Mouse (Mus musculus) spleen, adult 2 months (tissue): Measurements from ENCODE around the gene Srsf12. TPM values are rescaled to one million over a fixed set of nuclear protein-coding genes. Genes with fewer than 3 reads are reported as not detected.

Source experiments
- DNase-seq, 2 experiments: peaks; one replicate each; pipeline versions ENCODE4 v3.0.0 to v3.0.0-alpha.2; 2012 to 2021; ENCODE audit warnings: low spot score in 2 of 2, low read depth in 1 of 2
- H3K27ac ChIP-seq: fragments of 200-500 bp; 2 replicates; pipeline ENCODE4 v1.5.1; 2012; ENCODE audit warnings: low read length, inconsistent platforms; ENCODE audit not compliant: insufficient read depth
- H3K27me3 ChIP-seq: fragments of 200-500 bp; 2 replicates; pipeline ENCODE4 v1.6.1; 2012; ENCODE audit warnings: mild to moderate bottlenecking, moderate library complexity, low read length, inconsistent platforms; ENCODE audit not compliant: control insufficient read depth, insufficient read depth
- H3K36me3 ChIP-seq: fragments of 200-500 bp; 2 replicates; pipeline ENCODE4 v1.6.1; 2012; ENCODE audit warnings: mild to moderate bottlenecking, low read length, inconsistent platforms; ENCODE audit not compliant: control insufficient read depth, insufficient read depth
- H3K4me1 ChIP-seq: fragments of 200-500 bp; 2 replicates; pipeline ENCODE4 v1.6.1; 2011; ENCODE audit warnings: inconsistent platforms; ENCODE audit not compliant: control insufficient read depth, insufficient read depth, insufficient read length
- H3K4me3 ChIP-seq: fragments of 200-500 bp; 2 replicates; pipeline ENCODE4 v1.5.1; 2011; ENCODE audit warnings: mild to moderate bottlenecking, inconsistent platforms; ENCODE audit not compliant: insufficient read depth, insufficient read length; ENCODE audit errors: extremely low read depth
- CTCF ChIP-seq: fragments of 200-500 bp; IDR thresholded peaks from 2 replicates; pipeline ENCODE4 v1.5.1; 2011; ENCODE audit warnings: mild to moderate bottlenecking, inconsistent platforms; ENCODE audit not compliant: insufficient read depth, insufficient read length, insufficient replicate concordance; ENCODE audit errors: extremely low read depth
- POLR2A ChIP-seq: fragments of 200-500 bp; IDR thresholded peaks from 2 replicates; pipeline ENCODE4 v1.6.1; 2011; ENCODE audit warnings: low read depth, low read length, inconsistent platforms
- WGBS: fragments of 180-500 bp; shearing (Covaris S2); methylation state at CpG from one replicate; pipeline ENCODE4 v1.1.7; 2018; 5-methylcytosine and 5-hydroxymethylcytosine counted together
- polyA plus RNA-seq: library from polyadenylated mRNA; depleted of rRNA; stranded (reverse); fragments of >200 nt; gene quantifications from 2 replicates; pipeline ENCODE4 v1.2.3, GENCODE M21; 2012; rRNA removed

Srsf12 gene
- polyA plus RNA-seq, 1 experiment, result 0.30 TPM

DNA sequence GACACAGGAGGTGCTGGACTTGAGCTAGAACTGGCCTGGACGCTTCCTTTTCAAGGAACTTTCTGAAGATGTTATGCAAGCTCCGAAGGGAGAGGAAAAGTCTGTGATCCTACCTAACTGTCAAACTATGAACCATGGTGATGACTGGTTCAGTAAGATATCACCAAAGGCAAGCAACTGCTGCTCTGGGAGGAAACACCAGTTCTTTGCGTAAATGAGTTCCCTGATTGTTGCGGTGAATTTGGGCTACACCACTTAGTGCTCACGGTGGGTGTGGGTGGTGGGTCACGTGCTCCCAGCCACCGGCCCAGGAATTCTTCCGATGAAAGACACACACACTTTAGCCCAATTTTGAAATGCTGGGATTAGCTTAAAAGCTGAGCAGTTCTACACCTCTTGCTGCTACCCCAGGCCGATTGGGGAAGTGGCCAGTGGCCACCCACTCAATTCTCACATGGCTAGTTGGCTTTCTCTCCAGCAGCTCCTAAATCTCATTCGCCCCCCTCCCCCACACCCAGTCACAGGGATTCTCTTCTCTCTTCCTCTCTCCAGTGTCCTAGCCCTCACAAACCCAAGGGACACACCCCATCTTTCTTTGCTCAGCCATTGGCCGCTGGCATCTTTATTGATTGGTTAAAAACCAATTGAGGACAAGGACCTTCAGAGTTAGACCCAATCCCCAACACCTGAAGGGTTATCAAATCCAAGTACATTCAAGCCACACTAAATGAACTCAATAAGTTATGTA is 56.4 kb downstream of the Srsf12 start:
- no peak for TF ChIP-seq POLR2A
- no peak for TF ChIP-seq CTCF
- DNase-seq, result no peak
- 75% methylated on average over 11 of the region's 11 CpGs for WGBS
- no peaks in the 10 kb centered on the region for H3K36me3 ChIP-seq
- no peaks in the 10 kb centered on the region for H3K27me3 ChIP-seq
- H3K4me1 ChIP-seq, result peaks cover 7% of the 10 kb centered on the region; the same call in 1 of the 2 replicates
- H3K27ac ChIP-seq, result no peak overlapping the region
- H3K4me3 ChIP-seq, result no peak overlapping the region

DNA sequence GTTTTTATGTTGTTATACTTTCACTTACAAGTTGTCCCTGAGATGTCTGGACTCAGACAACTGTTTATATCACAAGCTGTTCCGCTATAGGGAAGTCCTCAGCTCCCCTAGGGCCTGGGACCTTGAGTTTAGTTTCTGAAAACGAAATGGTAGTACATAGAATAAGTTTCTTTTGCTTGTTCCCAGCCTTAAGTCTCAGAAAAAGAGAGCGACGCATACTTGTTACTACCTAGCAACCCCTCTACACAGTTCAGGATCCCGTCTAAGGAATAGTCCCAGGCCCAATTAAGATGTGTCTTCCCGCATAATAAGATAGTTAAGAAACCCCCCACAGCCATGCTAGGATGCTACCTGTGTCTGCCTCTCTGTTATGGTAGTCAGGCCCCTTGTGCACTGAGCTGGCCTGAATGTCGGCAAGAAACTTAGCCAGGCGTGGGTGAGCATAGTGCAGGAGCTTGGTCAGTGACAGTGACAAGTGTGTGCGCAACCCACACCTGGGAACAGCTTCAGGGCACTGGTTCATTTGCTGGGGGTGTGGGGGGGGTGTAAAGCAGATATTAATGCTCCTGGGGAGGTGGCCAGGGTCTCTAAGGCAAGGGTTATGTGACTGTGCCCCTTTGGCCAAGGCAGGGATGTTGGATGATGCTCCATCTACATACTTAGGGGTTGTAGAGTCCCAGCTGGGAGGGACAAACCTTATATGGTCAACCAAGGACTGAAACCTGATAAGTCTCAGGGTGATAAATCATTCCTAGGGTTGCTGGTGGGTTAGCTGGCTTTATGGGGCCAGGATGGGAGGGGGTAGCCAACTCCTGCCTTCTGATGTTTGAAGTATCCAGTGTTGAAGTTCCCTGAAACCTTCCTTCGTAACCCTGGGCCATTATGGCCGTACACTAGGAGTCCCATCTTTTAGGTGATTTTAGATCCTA is 61.9 kb downstream of the Srsf12 start:
- WGBS, result 86% methylated on average over 11 of the region's 11 CpGs
- Histone ChIP-seq H3K36me3 (no peaks in the 10 kb centered on the region), H3K27ac (no peak overlapping the region), H3K27me3 (no peaks in the 10 kb centered on the region), H3K4me3 (no peak overlapping the region), H3K4me1 (no peaks in the 10 kb centered on the region; the same call in 1 of the 2 replicates)
- DNase-seq, result no peak
- TF ChIP-seq CTCF, result no peak
- TF ChIP-seq POLR2A, result no peak

DNA sequence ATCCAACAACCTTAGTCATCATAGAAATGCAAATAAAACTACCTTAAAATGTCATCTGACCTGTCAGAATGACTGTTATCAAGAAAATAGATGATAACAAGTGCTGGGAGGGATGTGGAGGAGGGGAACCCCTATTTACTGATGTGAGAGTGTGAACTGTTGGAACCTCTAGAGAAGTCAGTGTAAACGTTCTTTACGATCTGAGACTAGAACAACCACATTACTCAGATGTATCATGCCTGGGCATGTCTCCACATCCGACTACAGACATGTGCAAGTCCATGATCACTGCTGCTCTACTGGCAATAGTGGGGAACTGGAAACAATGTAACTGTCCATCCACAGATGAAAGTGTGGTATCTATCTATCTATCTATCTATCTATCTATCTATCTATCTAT is 64.6 kb downstream of the Srsf12 start:
- H3K4me3 ChIP-seq, result no peak overlapping the region
- no peak for DNase-seq
- TF ChIP-seq CTCF, result no peak
- no peaks in the 10 kb centered on the region for H3K36me3 ChIP-seq
- no peaks in the 10 kb centered on the region; the same call in 1 of the 2 replicates for H3K4me1 ChIP-seq
- no peaks in the 10 kb centered on the region for H3K27me3 ChIP-seq
- whole genome bisulfite sequencing, result 68% methylated on average over 3 of the region's 3 CpGs
- no peak overlapping the region for H3K27ac ChIP-seq

DNA sequence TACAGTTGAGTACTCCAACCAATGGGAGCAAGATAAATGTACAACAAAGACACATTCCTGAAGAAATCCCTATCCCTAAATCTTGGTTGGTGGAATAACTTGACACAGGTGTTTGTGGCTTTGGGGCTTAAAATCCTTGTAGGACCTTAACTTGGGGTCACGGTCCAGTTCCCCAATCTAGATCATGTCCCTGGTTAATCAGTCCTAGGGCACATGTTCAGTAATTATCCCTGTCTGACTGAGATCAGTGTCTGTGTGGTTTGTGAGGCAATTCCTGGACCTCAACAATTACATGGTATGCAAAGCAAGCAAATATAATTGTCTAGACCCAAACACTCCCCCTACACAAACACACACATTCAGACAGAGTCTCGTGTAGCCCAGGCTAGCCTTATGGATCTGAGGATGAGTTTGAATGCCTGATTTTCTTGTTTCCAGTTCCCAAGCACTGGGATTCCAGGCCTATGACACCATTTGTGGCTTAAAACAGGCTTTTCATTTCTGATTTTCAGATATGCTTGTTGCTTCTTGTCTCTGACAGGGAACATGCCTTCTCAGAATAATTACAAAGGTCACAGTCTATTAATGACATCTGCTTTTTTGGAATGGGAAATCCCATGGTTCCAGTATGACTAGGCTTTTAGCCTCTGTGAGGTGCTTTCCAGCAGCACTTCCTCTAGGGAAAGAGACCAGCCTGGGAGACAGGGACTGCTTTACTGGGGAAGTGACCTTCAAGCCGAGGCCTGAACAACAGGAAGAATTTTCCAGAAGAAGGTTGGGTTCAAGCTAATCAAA is 73.3 kb downstream of the Srsf12 start:
- H3K36me3 ChIP-seq, result no peaks in the 10 kb centered on the region
- no peaks in the 10 kb centered on the region for H3K4me1 ChIP-seq
- no peaks in the 10 kb centered on the region for H3K27me3 ChIP-seq
- no peak overlapping the region for H3K4me3 ChIP-seq
- WGBS, result 80% methylated on average over 3 of the region's 3 CpGs
- no peak overlapping the region for H3K27ac ChIP-seq
- DNase-seq, result no peak
- no peak for TF ChIP-seq POLR2A

Other genes with a start within 250 kb of the Srsf12 start
- 1.0 and 1.3 TPM in 2 replicates for gene Rragd, start 226.0 kb upstream of the Srsf12 start, polyA plus RNA-seq
- 15.0 and 16.3 TPM in 2 replicates for gene Ube2j1, start 177.6 kb upstream of the Srsf12 start, polyA plus RNA-seq
- 3.2 and 4.2 TPM in 2 replicates for gene Gabrr2, start 146.0 kb upstream of the Srsf12 start, polyA plus RNA-seq
- not detected in 2 replicates for gene Gabrr1, start 76.5 kb upstream of the Srsf12 start, polyA plus RNA-seq
- 1.3 TPM in 2 replicates for gene Pm20d2, start 19.3 kb upstream of the Srsf12 start, polyA plus RNA-seq
- gene Pnrc1, start 81.2 kb downstream of the Srsf12 start, polyA plus RNA-seq, result 64.6 and 174 TPM in 2 replicates
- 2.0 and 2.4 TPM in 2 replicates for gene Rngtt, start 101.3 kb downstream of the Srsf12 start, polyA plus RNA-seq